Mouse (Mus musculus) heart, embryonic 14.5 days (tissue): ENCODE results near the gene Nfil3. TPM values are rescaled to one million over a fixed set of nuclear protein-coding genes. Genes with fewer than 3 reads are reported as not detected.

Experiments
- ATAC-seq: fragments of 200-750 bp; cut with Nextera tagmentation; 2 replicates; pipeline ENCODE4 v1.8.0; 2017; ENCODE audit warnings: low read depth, moderate TSS enrichment; ENCODE audit not compliant: insufficient number of reproducible peaks, insufficient read depth, low FRiP score
- H3K27ac ChIP-seq, 2 experiments: fragments of 200-500 bp in 1 of 2; fragments of 300-500 bp in 1 of 2; sonication (generic) in 1 of 2; replicated peaks in 1 of 2; 2 replicates each; pipeline ENCODE4 v1.5.1; 2012 to 2014; ENCODE audit warnings: low read depth in 2 of 2, low read length in 2 of 2, control low read depth in 1 of 2, mild to moderate bottlenecking in 1 of 2, mixed read lengths in 1 of 2; ENCODE audit not compliant: control insufficient read depth in 1 of 2, insufficient read depth in 1 of 2
- H3K27me3 ChIP-seq: fragments of 300-500 bp; sonication (generic); 2 replicates; pipeline ENCODE4 v1.6.1; 2014; ENCODE audit warnings: mild to moderate bottlenecking, low read length, control low read depth; ENCODE audit not compliant: control insufficient read depth, insufficient read depth
- H3K36me3 ChIP-seq: fragments of 300-500 bp; sonication (generic); 2 replicates; pipeline ENCODE4 v1.6.1; 2014; ENCODE audit warnings: mild to moderate bottlenecking, control low read depth, low read length, mixed read lengths; ENCODE audit not compliant: control insufficient read depth, insufficient read depth
- H3K4me1 ChIP-seq, 2 experiments: fragments of 200-500 bp in 1 of 2; fragments of 300-500 bp in 1 of 2; sonication (generic) in 1 of 2; 2 replicates each; pipeline ENCODE4 v1.6.1; 2012 to 2014; ENCODE audit warnings: low read length in 2 of 2, control low read depth in 1 of 2, mixed read lengths in 1 of 2; ENCODE audit not compliant: control insufficient read depth in 2 of 2, insufficient read depth in 2 of 2
- H3K4me2 ChIP-seq: fragments of 300-500 bp; sonication (generic); 2 replicates; pipeline ENCODE4 v1.6.1; 2014; ENCODE audit warnings: mild to moderate bottlenecking, low read length
- H3K4me3 ChIP-seq, 2 experiments: fragments of 200-500 bp in 1 of 2; fragments of 300-500 bp in 1 of 2; sonication (generic) in 1 of 2; 2 replicates each; pipeline ENCODE4 v1.5.1; 2012 to 2014; ENCODE audit warnings: low read length in 2 of 2, mild to moderate bottlenecking in 2 of 2, control low read depth in 1 of 2, low read depth in 1 of 2, moderate library complexity in 1 of 2; ENCODE audit not compliant: control insufficient read depth in 1 of 2, insufficient read depth in 1 of 2
- H3K9ac ChIP-seq: fragments of 300-500 bp; sonication (generic); 2 replicates; pipeline ENCODE4 v1.6.1; 2014; ENCODE audit warnings: mild to moderate bottlenecking, low read length
- H3K9me3 ChIP-seq: fragments of 300-500 bp; sonication (generic); 2 replicates; pipeline ENCODE4 v1.6.1; 2016; ENCODE audit warnings: low read length, control low read depth; ENCODE audit not compliant: control insufficient read depth
- WGBS: fragments of 180-500 bp; shearing (Covaris S2); extraction: QIAGEN DNeasy Blood & Tissue Kit; methylation state at CpG from one replicate; pipeline ENCODE4 v1.1.7; 2014; 5-methylcytosine and 5-hydroxymethylcytosine counted together
- polyA plus RNA-seq: library from polyadenylated mRNA; unstranded; fragments of >200 nt; fragmentation: Nextera tagmentation; extraction: Ambion mirVana; gene quantifications from 2 replicates; pipeline ENCODE4 v1.2.1, GENCODE M21; 2014

The Nfil3 gene
- polyA plus RNA-seq, 1 experiment from 2014 or later = 41.0 TPM

- Histone ChIP-seq H3K36me3 (peaks cover 29% of the 10 kb centered on the region), H3K4me3 (no peak overlapping the region), H3K9me3 (no peaks in the 10 kb centered on the region), H3K27ac (no peak overlapping the region), H3K4me1 (no peaks in the 10 kb centered on the region), H3K4me2 (no peak overlapping the region), H3K27me3 (no peaks in the 10 kb centered on the region), H3K9ac (no peak overlapping the region)
- ATAC-seq = no peak
- WGBS = 89% methylated on average over 6 of the region's 6 CpGs
These were observed 18.5 kb downstream of the Nfil3 start for GRCm38 (mm10) chr13:52962361-52962760.

- ATAC-seq = no peak
- Histone ChIP-seq H3K4me1 (no peaks in the 10 kb centered on the region), H3K4me2 (no peak overlapping the region), H3K9me3 (no peaks in the 10 kb centered on the region), H3K27ac (no peak overlapping the region), H3K36me3 (no peaks in the 10 kb centered on the region), H3K9ac (no peak overlapping the region), H3K27me3 (no peaks in the 10 kb centered on the region), H3K4me3 (no peak overlapping the region)
- WGBS = 88% methylated on average over 6 of the region's 6 CpGs
These were observed 26.9 kb downstream of the Nfil3 start for GRCm38 (mm10) chr13:52953779-52954553.

- no peaks in the 10 kb centered on the region for H3K9me3 ChIP-seq
- 0 out of 4 replicates have a peak, but pooled peaks cover 0 to under 1% of the 10 kb centered on the region in 2 experiments for H3K4me1 ChIP-seq
- no peaks in the 10 kb centered on the region for H3K36me3 ChIP-seq
- 84% methylated on average over 3 of the region's 3 CpGs for WGBS
- no peak overlapping the region for H3K27ac ChIP-seq
- no peak overlapping the region for H3K4me2 ChIP-seq
- H3K27me3 ChIP-seq = no peaks in the 10 kb centered on the region
- no peak overlapping the region for H3K9ac ChIP-seq
- ATAC-seq = no peak
- no peak overlapping the region for H3K4me3 ChIP-seq
These were observed 31.7 kb downstream of the Nfil3 start for GRCm38 (mm10) chr13:52949211-52949610.

GRCm38 (mm10) chr13:52947545-52947944 lies 33.3 kb downstream of the Nfil3 start:
- Histone ChIP-seq H3K4me1 (peaks cover 2 to 15% of the 10 kb centered on the region in 2 experiments), H3K4me2 (no peak overlapping the region), H3K27ac (no peak overlapping the region), H3K9ac (no peak overlapping the region), H3K36me3 (no peaks in the 10 kb centered on the region), H3K9me3 (no peaks in the 10 kb centered on the region), H3K27me3 (no peaks in the 10 kb centered on the region), H3K4me3 (no peak overlapping the region)
- ATAC-seq = no peak
- WGBS = 83% methylated on average over 4 of the region's 4 CpGs

GRCm38 (mm10) chr13:52945769-52946168 lies 35.1 kb downstream of the Nfil3 start:
- Histone ChIP-seq H3K4me3 (no peak overlapping the region), H3K9me3 (no peaks in the 10 kb centered on the region), H3K36me3 (no peaks in the 10 kb centered on the region), H3K27me3 (no peaks in the 10 kb centered on the region), H3K27ac (no peak overlapping the region), H3K9ac (no peak overlapping the region), H3K4me1 (peaks cover 2 to 15% of the 10 kb centered on the region in 2 experiments), H3K4me2 (no peak overlapping the region)
- 86% methylated on average over 9 of the region's 9 CpGs for WGBS
- ATAC-seq = no peak

- no peak overlapping the region for H3K4me3 ChIP-seq
- no peak overlapping the region for H3K4me2 ChIP-seq
- no peaks in the 10 kb centered on the region for H3K27me3 ChIP-seq
- no peak for ATAC-seq
- H3K27ac ChIP-seq = no peak overlapping the region
- H3K9ac ChIP-seq = no peak overlapping the region
- H3K4me1 ChIP-seq = peaks cover 2 to 15% of the 10 kb centered on the region in 2 experiments
- WGBS = 30% methylated on average over 4 of the region's 4 CpGs
- H3K36me3 ChIP-seq = no peaks in the 10 kb centered on the region
- H3K9me3 ChIP-seq = no peaks in the 10 kb centered on the region
These were observed 36.8 kb downstream of the Nfil3 start for GRCm38 (mm10) chr13:52944116-52944515.

- WGBS = 64% methylated on average over 1 of the region's 1 CpGs
- H3K9ac ChIP-seq = no peak overlapping the region
- H3K9me3 ChIP-seq = no peaks in the 10 kb centered on the region
- no peaks in the 10 kb centered on the region for H3K36me3 ChIP-seq
- H3K4me3 ChIP-seq = no peak overlapping the region
- H3K27me3 ChIP-seq = no peaks in the 10 kb centered on the region
- H3K27ac ChIP-seq = no peak overlapping the region
- peaks cover 2 to 15% of the 10 kb centered on the region in 2 experiments for H3K4me1 ChIP-seq
- ATAC-seq = no peak
- H3K4me2 ChIP-seq = no peak overlapping the region
These were observed 37.9 kb downstream of the Nfil3 start for GRCm38 (mm10) chr13:52942876-52943388.
